Mouse (Mus musculus): Measurements from ENCODE around the gene Rpusd3. TPM values are rescaled to one million over a fixed set of nuclear protein-coding genes. Genes with fewer than 3 reads are reported as not detected.

The Rpusd3 gene
- polyA plus RNA-seq (2015; fragmentation: Nextera tagmentation; extraction: Ambion mirVana) = 24.3 and 25.1 TPM in 2 replicates

GRCm38 (mm10) chr6:113419199-113419587 lies at the start of gene Rpusd3:
Gene Rpusd3 (minus strand): TSS chr6:113419340.

GRCm38 (mm10) chr6:113457952-113458534 lies 38.9 kb upstream of the Rpusd3 start, which contains the start of gene Il17re:
Gene Il17re (plus strand): TSS chr6:113458484.

GRCm38 (mm10) chr6:113442442-113443090 lies 23.4 kb upstream of the Rpusd3 start, which contains the start of gene Jagn1:
Gene Jagn1 (plus strand): TSS chr6:113442569.

GRCm38 (mm10) chr6:113435664-113436205 lies 16.6 kb upstream of the Rpusd3 start, which contains the start of gene Cidec:
Gene Cidec (minus strand): TSS chr6:113435760.

GRCm38 (mm10) chr6:113388960-113389359 lies 30.2 kb downstream of the Rpusd3 start, which contains the start of gene Ttll3:
Gene Ttll3 (plus strand): TSS chr6:113389260.

GRCm38 (mm10) chr6:113377496-113378385 lies 41.4 kb downstream of the Rpusd3 start, which contains the start of the genes Tada3 and Arpc4:
Gene Tada3 (minus strand): TSS chr6:113377883.
Gene Arpc4 (plus strand): TSS chr6:113378115.

Small RNAs within 50 kb of the gene (microRNA-seq; reads per million reads assigned to microRNA genes)
- gene Gm24387 = not detected

Other genes with a start within 250 kb of the Rpusd3 start
- 47.2 and 49.8 TPM in 2 replicates for gene Lhfpl4, start 224.0 kb downstream of the Rpusd3 start, polyA plus RNA-seq (2015; fragmentation: Nextera tagmentation; extraction: Ambion mirVana)
- gene Mtmr14, start 181.5 kb downstream of the Rpusd3 start, polyA plus RNA-seq (2015; fragmentation: Nextera tagmentation; extraction: Ambion mirVana) = 26.7 and 30.6 TPM in 2 replicates
- gene Cpne9, start 137.0 kb downstream of the Rpusd3 start, polyA plus RNA-seq (2015; fragmentation: Nextera tagmentation; extraction: Ambion mirVana) = 3.0 and 3.6 TPM in 2 replicates
- 8.7 and 9.2 TPM in 2 replicates for gene Brpf1, start 112.2 kb downstream of the Rpusd3 start, polyA plus RNA-seq (2015; fragmentation: Nextera tagmentation; extraction: Ambion mirVana)
- 7.6 and 9.9 TPM in 2 replicates for gene Ogg1, start 92.4 kb downstream of the Rpusd3 start, polyA plus RNA-seq (2015; fragmentation: Nextera tagmentation; extraction: Ambion mirVana)
- gene Camk1, start 75.4 kb downstream of the Rpusd3 start, polyA plus RNA-seq (2015; fragmentation: Nextera tagmentation; extraction: Ambion mirVana) = 129 and 135 TPM in 2 replicates
- gene Tada3, start 41.5 kb downstream of the Rpusd3 start, polyA plus RNA-seq (2015; fragmentation: Nextera tagmentation; extraction: Ambion mirVana) = 58.7 and 61.9 TPM in 2 replicates
- 448 and 455 TPM in 2 replicates for gene Arpc4, start 41.2 kb downstream of the Rpusd3 start, polyA plus RNA-seq (2015; fragmentation: Nextera tagmentation; extraction: Ambion mirVana)
- gene Ttll3, start 30.1 kb downstream of the Rpusd3 start, polyA plus RNA-seq (2015; fragmentation: Nextera tagmentation; extraction: Ambion mirVana) = 9.1 and 10.6 TPM in 2 replicates
- gene Cidec, start 16.4 kb upstream of the Rpusd3 start, polyA plus RNA-seq (2015; fragmentation: Nextera tagmentation; extraction: Ambion mirVana) = 0.17 and 0.70 TPM in 2 replicates
- gene Jagn1, start 23.2 kb upstream of the Rpusd3 start, polyA plus RNA-seq (2015; fragmentation: Nextera tagmentation; extraction: Ambion mirVana) = 100 and 112 TPM in 2 replicates
- gene Il17re, start 39.1 kb upstream of the Rpusd3 start, polyA plus RNA-seq (2015; fragmentation: Nextera tagmentation; extraction: Ambion mirVana) = 0.50 and 0.71 TPM in 2 replicates
- 7.8 and 8.7 TPM in 2 replicates for gene Il17rc, start 52.1 kb upstream of the Rpusd3 start, polyA plus RNA-seq (2015; fragmentation: Nextera tagmentation; extraction: Ambion mirVana)
- 75.1 and 83.7 TPM in 2 replicates for gene Creld1, start 64.0 kb upstream of the Rpusd3 start, polyA plus RNA-seq (2015; fragmentation: Nextera tagmentation; extraction: Ambion mirVana)
- 12.6 and 14.9 TPM in 2 replicates for gene Prrt3, start 82.6 kb upstream of the Rpusd3 start, polyA plus RNA-seq (2015; fragmentation: Nextera tagmentation; extraction: Ambion mirVana)
- 116 and 117 TPM in 2 replicates for gene Emc3, start 112.3 kb upstream of the Rpusd3 start, polyA plus RNA-seq (2015; fragmentation: Nextera tagmentation; extraction: Ambion mirVana)
- 0.81 and 1.0 TPM in 2 replicates for gene Fancd2, start 112.3 kb upstream of the Rpusd3 start, polyA plus RNA-seq (2015; fragmentation: Nextera tagmentation; extraction: Ambion mirVana)
- gene Fancd2os, start 181.4 kb upstream of the Rpusd3 start, polyA plus RNA-seq (2015; fragmentation: Nextera tagmentation; extraction: Ambion mirVana) = 0.25 TPM in 2 replicates
- gene Brk1, start 185.4 kb upstream of the Rpusd3 start, polyA plus RNA-seq (2015; fragmentation: Nextera tagmentation; extraction: Ambion mirVana) = 288 and 295 TPM in 2 replicates
- 66.9 and 69.9 TPM in 2 replicates for gene Vhl, start 204.6 kb upstream of the Rpusd3 start, polyA plus RNA-seq (2015; fragmentation: Nextera tagmentation; extraction: Ambion mirVana)
- gene Irak2, start 219.1 kb upstream of the Rpusd3 start, polyA plus RNA-seq (2015; fragmentation: Nextera tagmentation; extraction: Ambion mirVana) = 2.4 TPM in 2 replicates

All from neural tube, postnatal 0 days (tissue).